Mouse (Mus musculus): ENCODE data around the gene Hormad2. TPM values are rescaled to one million over a fixed set of nuclear protein-coding genes. Genes with fewer than 3 reads are reported as not detected.

Hormad2 gene
- total and polyA plus RNA-seq, 3 experiments: not detected

DNA sequence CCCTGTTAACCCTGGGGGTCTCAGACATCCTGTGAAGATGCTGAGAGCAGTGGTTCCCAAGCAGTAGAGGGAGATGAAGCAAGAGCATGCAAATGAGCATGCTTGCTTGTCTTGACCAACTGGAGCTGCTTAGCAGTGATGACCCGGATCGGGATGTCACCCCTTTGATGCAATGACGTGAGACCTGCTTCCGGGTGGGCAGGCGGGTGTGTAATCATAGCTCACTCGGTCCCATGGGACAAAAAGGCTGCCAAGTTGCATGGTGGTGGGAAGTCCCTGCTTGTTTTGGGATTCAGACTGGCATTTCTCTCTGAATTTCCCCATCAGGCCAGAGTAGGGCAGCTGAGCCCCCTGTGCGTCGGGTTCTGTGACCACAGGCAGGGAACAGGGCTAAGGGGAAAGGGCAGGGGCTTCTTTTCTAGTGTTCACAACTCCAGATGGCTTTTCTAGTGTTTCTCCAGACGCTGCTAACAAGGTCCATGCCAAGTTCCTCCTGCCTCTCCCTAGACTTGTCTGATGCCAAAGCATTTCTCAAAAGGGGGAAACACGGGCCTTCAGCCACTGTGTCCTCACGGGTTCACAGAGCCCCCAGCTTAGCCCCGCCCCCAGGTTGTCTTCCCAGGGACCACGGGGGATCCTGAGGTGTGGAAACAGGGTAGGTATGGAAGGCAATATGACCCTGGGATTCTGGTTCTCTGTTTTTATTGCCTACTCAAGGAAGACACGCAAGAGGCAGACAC lies 141.0 kb downstream of the Hormad2 start:
- Histone ChIP-seq H3K79me2 (replicated peaks; ENCODE audit: control insufficient read depth, extremely low read depth, insufficient read depth, poor library complexity, severe bottlenecking) (no peaks in the 10 kb centered on the region), H3K4me3 (replicated peaks in 1 of 3; ENCODE audit: low read depth in 2 of 3, low read length in 2 of 3, poor library complexity in 1 of 3) (no peak overlapping the region), H3K36me3 (replicated peaks in 1 of 2; ENCODE audit: control insufficient read depth in 1 of 2, insufficient read depth in 1 of 2, low read length in 1 of 2) (no peaks in the 10 kb centered on the region), H3K9ac (ENCODE audit: insufficient read depth, low read depth) (peak overlapping the region; percentile 2; the same call in 1 of the 2 replicates), H3K4me2 (ENCODE audit: insufficient read depth, low read depth, poor library complexity, severe bottlenecking) (peak overlapping the region; percentile 40; the same call in 1 of the 2 replicates), H3K27ac (ENCODE audit: insufficient read depth, low read depth) (peak overlapping the region; percentile 60), H3K27me3 (replicated peaks) (no peaks in the 10 kb centered on the region), H3K9me3 (replicated peaks; ENCODE audit: low read length) (no peaks in the 10 kb centered on the region), H3K4me1 (ENCODE audit: control insufficient read depth in 1 of 2, insufficient read depth in 2 of 2) (peaks cover 41 to 77% of the 10 kb centered on the region in 2 experiments)
- dilution Hi-C loops (cut with MboI; ENCODE audit: extremely low pct_ligation_motif_present, extremely low pct_unique_long_range_greater_than_20kb, low sequenced_read_pairs) (no loop called here), in situ Hi-C loops (cut with MboI; ENCODE audit: low pct_ligation_motif_present, low pct_unique_long_range_greater_than_20kb, low sequenced_read_pairs) (loop anchor here (5.0 kb wide), 1 partner anchor 47 kb away; no protein-coding TSS in a partner anchor)
- TF ChIP-seq MAX (IDR thresholded peaks at IDR 0.05; ENCODE audit: low read length) (no peak; the same call in 1 of the 2 replicates), EP300 (IDR thresholded peaks at IDR 0.05; ENCODE audit: low read length) (peak; percentile 54; the same call in 1 of the 2 replicates), MEF2A (IDR thresholded peaks at IDR 0.05; ENCODE audit: borderline replicate concordance, low read depth, low read length) (peak; percentile 89), ELF1 (IDR thresholded peaks at IDR 0.05; ENCODE audit: low read depth, low read length) (peak; percentile 84), SMC3 (IDR thresholded peaks at IDR 0.05; ENCODE audit: low read depth, low read length) (no peak), CHD1 (IDR thresholded peaks at IDR 0.05; ENCODE audit: low read depth, low read length) (no peak), KAT2A (IDR thresholded peaks at IDR 0.05; ENCODE audit: insufficient replicate concordance, low read length) (peak; percentile 61; the same call in 1 of the 2 replicates), NRF1 (IDR thresholded peaks at IDR 0.05; ENCODE audit: low read depth, low read length) (0 out of 2 replicates have a peak, but pooled peaks have one; percentile 13), JUN (IDR thresholded peaks at IDR 0.05; ENCODE audit: insufficient read depth, low read depth, low read length) (no peak), SIN3A (IDR thresholded peaks at IDR 0.05; ENCODE audit: low read length) (no peak), RCOR1 (conservative IDR thresholded peaks at IDR 0.05; ENCODE audit: low read depth, low read length) (peak; percentile 66; the same call in 1 of the 2 replicates), CHD2 (IDR thresholded peaks at IDR 0.05; ENCODE audit: low read length) (no peak), ZMIZ1 (IDR thresholded peaks at IDR 0.05; ENCODE audit: low read depth, low read length) (peak; percentile 49; the same call in 1 of the 2 replicates), JUND (conservative IDR thresholded peaks at IDR 0.05; ENCODE audit: low read depth, low read length) (0 out of 2 replicates have a peak, but pooled peaks have one; percentile 18), ETS1 (conservative IDR thresholded peaks at IDR 0.05; ENCODE audit: low read depth, low read length) (peak; percentile 96), BHLHE40 (IDR thresholded peaks at IDR 0.05; ENCODE audit: low read depth, low read length) (peak; percentile 74), IRF4 (IDR thresholded peaks at IDR 0.05; ENCODE audit: low read depth, low read length) (peak; percentile 63), ZNF384 (IDR thresholded peaks at IDR 0.05; ENCODE audit: low read depth, low read length) (no peak), USF2 (conservative IDR thresholded peaks at IDR 0.05; ENCODE audit: low read depth, low read length) (no peak), POLR2A (IDR thresholded peaks at IDR 0.05; ENCODE audit: low read depth, low read length) (no peak), PAX5 (IDR thresholded peaks at IDR 0.05; ENCODE audit: low read length) (no peak), USF1 (IDR thresholded peaks at IDR 0.05; ENCODE audit: low read depth, low read length) (no peak), MXI1 (IDR thresholded peaks at IDR 0.05; ENCODE audit: low read depth, low read length) (no peak), TBP (conservative IDR thresholded peaks at IDR 0.05; ENCODE audit: low read depth, low read length) (no peak), MAZ (IDR thresholded peaks at IDR 0.05; ENCODE audit: low read depth, low read length) (peak; percentile 54; the same call in 1 of the 2 replicates), NELFE (IDR thresholded peaks at IDR 0.05; ENCODE audit: low read depth, low read length) (peak; percentile 31; the same call in 1 of the 2 replicates), TCF12 (IDR thresholded peaks at IDR 0.05; ENCODE audit: low read depth, low read length) (peak; percentile 74; the same call in 1 of the 2 replicates), HCFC1 (IDR thresholded peaks at IDR 0.05; ENCODE audit: low read depth, low read length) (peak; percentile 54), CTCF (conservative IDR thresholded peaks at IDR 0.05 in 1 of 2, IDR thresholded peaks at IDR 0.05 in 1 of 2; ENCODE audit: low read depth in 2 of 2, low read length in 2 of 2) (no peak), MYC (IDR thresholded peaks at IDR 0.05; ENCODE audit: low read depth, low read length) (no peak), ZC3H11A (IDR thresholded peaks at IDR 0.05; ENCODE audit: low read depth, low read length) (no peak), GABPA (IDR thresholded peaks at IDR 0.05; ENCODE audit: insufficient replicate concordance, low read depth, low read length) (no peak; the same call in 1 of the 2 replicates), RAD21 (IDR thresholded peaks at IDR 0.05; ENCODE audit: low read depth, low read length) (no peak; the same call in none of the 2 replicates), E2F4 (IDR thresholded peaks at IDR 0.05; ENCODE audit: insufficient replicate concordance, low read depth, low read length) (no peak)
- DNase-seq (ENCODE audit: extremely low read depth): peak; percentile 93

Measured in CH12.LX (cell line).